Mouse (Mus musculus): ENCODE measurements around the gene Hydin. TPM values are rescaled to one million over a fixed set of nuclear protein-coding genes. Genes with fewer than 3 reads are reported as not detected.

Hydin gene
- total and polyA plus RNA-seq, 3 experiments: 9.5 to 17.3 (median 9.8) TPM

- no peaks in the 10 kb centered on the region for H3K9me3 ChIP-seq (replicated peaks; ENCODE audit: low read length)
- H3K79me2 ChIP-seq (replicated peaks; ENCODE audit: control insufficient read depth, extremely low read depth, insufficient read depth, poor library complexity, severe bottlenecking): no peaks in the 10 kb centered on the region
- no peak overlapping the region for H3K4me2 ChIP-seq (ENCODE audit: insufficient read depth, low read depth, poor library complexity, severe bottlenecking)
- in situ Hi-C loops (cut with MboI; ENCODE audit: low pct_ligation_motif_present, low pct_unique_long_range_greater_than_20kb, low sequenced_read_pairs): no loop called here
- no peaks in the 10 kb centered on the region for H3K27me3 ChIP-seq (replicated peaks)
- peaks cover 14 to 59% of the 10 kb centered on the region in 2 experiments for H3K36me3 ChIP-seq (replicated peaks in 1 of 2; ENCODE audit: control insufficient read depth in 1 of 2, insufficient read depth in 1 of 2, low read length in 1 of 2)
- peaks cover 7 to 10% of the 10 kb centered on the region in 2 experiments; a peak in 3 of 4 replicates for H3K4me1 ChIP-seq (ENCODE audit: control insufficient read depth in 1 of 2, insufficient read depth in 2 of 2)
- DNase-seq (ENCODE audit: extremely low read depth): no peak
- TF ChIP-seq ELF1 (IDR thresholded peaks at IDR 0.05; ENCODE audit: low read depth, low read length) (no peak), E2F4 (IDR thresholded peaks at IDR 0.05; ENCODE audit: insufficient replicate concordance, low read depth, low read length) (no peak), SMC3 (IDR thresholded peaks at IDR 0.05; ENCODE audit: low read depth, low read length) (no peak), USF1 (IDR thresholded peaks at IDR 0.05; ENCODE audit: low read depth, low read length) (no peak), MAFK (IDR thresholded peaks at IDR 0.05; ENCODE audit: insufficient replicate concordance, low read length) (no peak), EP300 (IDR thresholded peaks at IDR 0.05; ENCODE audit: low read length) (no peak), GABPA (IDR thresholded peaks at IDR 0.05; ENCODE audit: insufficient replicate concordance, low read depth, low read length) (no peak), CHD2 (IDR thresholded peaks at IDR 0.05; ENCODE audit: low read length) (no peak), CHD1 (IDR thresholded peaks at IDR 0.05; ENCODE audit: low read depth, low read length) (no peak), USF2 (conservative IDR thresholded peaks at IDR 0.05; ENCODE audit: low read depth, low read length) (no peak), ZMIZ1 (IDR thresholded peaks at IDR 0.05; ENCODE audit: low read depth, low read length) (no peak), JUND (conservative IDR thresholded peaks at IDR 0.05; ENCODE audit: low read depth, low read length) (no peak), PAX5 (IDR thresholded peaks at IDR 0.05; ENCODE audit: low read length) (no peak), MAZ (IDR thresholded peaks at IDR 0.05; ENCODE audit: low read depth, low read length) (no peak), TCF12 (IDR thresholded peaks at IDR 0.05; ENCODE audit: low read depth, low read length) (no peak), RCOR1 (conservative IDR thresholded peaks at IDR 0.05; ENCODE audit: low read depth, low read length) (no peak), ZC3H11A (IDR thresholded peaks at IDR 0.05; ENCODE audit: low read depth, low read length) (no peak), RAD21 (IDR thresholded peaks at IDR 0.05; ENCODE audit: low read depth, low read length) (no peak), MYC (IDR thresholded peaks at IDR 0.05; ENCODE audit: low read depth, low read length) (no peak), MXI1 (IDR thresholded peaks at IDR 0.05; ENCODE audit: low read depth, low read length) (no peak)
- H3K27ac ChIP-seq (ENCODE audit: insufficient read depth, low read depth): no peak overlapping the region
- H3K9ac ChIP-seq (ENCODE audit: insufficient read depth, low read depth): no peak overlapping the region
- dilution Hi-C loops (cut with MboI; ENCODE audit: extremely low pct_ligation_motif_present, extremely low pct_unique_long_range_greater_than_20kb, low sequenced_read_pairs): no loop called here
- H3K4me3 ChIP-seq (replicated peaks in 1 of 3; ENCODE audit: low read depth in 2 of 3, low read length in 2 of 3, poor library complexity in 1 of 3): no peak overlapping the region
Observed at GRCm38 (mm10) chr8:110592641-110593040, 325.9 kb downstream of the Hydin start.

- Histone ChIP-seq H3K9ac (ENCODE audit: insufficient read depth, low read depth) (no peak overlapping the region), H3K79me2 (replicated peaks; ENCODE audit: control insufficient read depth, extremely low read depth, insufficient read depth, poor library complexity, severe bottlenecking) (no peaks in the 10 kb centered on the region), H3K36me3 (replicated peaks in 1 of 2; ENCODE audit: control insufficient read depth in 1 of 2, insufficient read depth in 1 of 2, low read length in 1 of 2) (peaks cover 14 to 65% of the 10 kb centered on the region in 2 experiments), H3K27ac (ENCODE audit: insufficient read depth, low read depth) (no peak overlapping the region), H3K4me1 (ENCODE audit: control insufficient read depth in 1 of 2, insufficient read depth in 2 of 2) (peaks cover 7 to 10% of the 10 kb centered on the region in 2 experiments; a peak in 3 of 4 replicates), H3K4me3 (replicated peaks in 1 of 3; ENCODE audit: low read depth in 2 of 3, low read length in 2 of 3, poor library complexity in 1 of 3) (no peak overlapping the region), H3K4me2 (ENCODE audit: insufficient read depth, low read depth, poor library complexity, severe bottlenecking) (no peak overlapping the region), H3K27me3 (replicated peaks) (no peaks in the 10 kb centered on the region), H3K9me3 (replicated peaks; ENCODE audit: low read length) (no peaks in the 10 kb centered on the region)
- no peak for DNase-seq (ENCODE audit: extremely low read depth)
- in situ Hi-C loops (cut with MboI; ENCODE audit: low pct_ligation_motif_present, low pct_unique_long_range_greater_than_20kb, low sequenced_read_pairs): no loop called here
- TF ChIP-seq UBTF (IDR thresholded peaks at IDR 0.05; ENCODE audit: low read depth, low read length) (no peak), BHLHE40 (IDR thresholded peaks at IDR 0.05; ENCODE audit: low read depth, low read length) (peak; percentile 37), EP300 (IDR thresholded peaks at IDR 0.05; ENCODE audit: low read length) (peak; percentile 58), TCF12 (IDR thresholded peaks at IDR 0.05; ENCODE audit: low read depth, low read length) (0 out of 2 replicates have a peak, but pooled peaks have one; percentile 24), ZKSCAN1 (IDR thresholded peaks at IDR 0.05; ENCODE audit: borderline replicate concordance, low read depth, low read length) (no peak), SMC3 (IDR thresholded peaks at IDR 0.05; ENCODE audit: low read depth, low read length) (no peak), IRF4 (IDR thresholded peaks at IDR 0.05; ENCODE audit: low read depth, low read length) (peak; percentile 89), ZC3H11A (IDR thresholded peaks at IDR 0.05; ENCODE audit: low read depth, low read length) (no peak), RAD21 (IDR thresholded peaks at IDR 0.05; ENCODE audit: low read depth, low read length) (no peak), JUND (conservative IDR thresholded peaks at IDR 0.05; ENCODE audit: low read depth, low read length) (peak; percentile 59; the same call in 1 of the 2 replicates), POLR2AphosphoS2 (IDR thresholded peaks at IDR 0.05; ENCODE audit: low read depth, low read length) (no peak), ZNF384 (IDR thresholded peaks at IDR 0.05; ENCODE audit: low read depth, low read length) (no peak), ELF1 (IDR thresholded peaks at IDR 0.05; ENCODE audit: low read depth, low read length) (peak; percentile 25; the same call in 1 of the 2 replicates), MAX (IDR thresholded peaks at IDR 0.05; ENCODE audit: low read length) (no peak)
- dilution Hi-C loops (cut with MboI; ENCODE audit: extremely low pct_ligation_motif_present, extremely low pct_unique_long_range_greater_than_20kb, low sequenced_read_pairs): no loop called here
Observed at GRCm38 (mm10) chr8:110594164-110594563, 327.4 kb downstream of the Hydin start.

Data from CH12.LX (cell line).